Mouse (Mus musculus) effector memory CD4-positive, alpha-beta T cell, adult 7 months (primary cell): ENCODE results near the gene Cdk5r2. TPM values are rescaled to one million over a fixed set of nuclear protein-coding genes. Genes with fewer than 3 reads are reported as not detected.

Experiments used
- polyA plus RNA-seq: library from polyadenylated mRNA; unstranded; fragments of 100-300 nt; shearing (Covaris generic); gene quantifications from one replicate; pipeline ENCODE4 v1.2.1, GENCODE M21; 2017

Cdk5r2 gene
- not detected for polyA plus RNA-seq

GRCm38 (mm10) chr1:74854306-74855056 is at the start of gene Cdk5r2:
Gene Cdk5r2, plus strand, starts transcription at chr1:74854934.

GRCm38 (mm10) chr1:74885369-74886042 is 30.8 kb downstream of the Cdk5r2 start, which contains the start of gene Fev:
Gene Fev, minus strand, starts transcription at chr1:74885419.

GRCm38 (mm10) chr1:74893134-74893855 is 38.6 kb downstream of the Cdk5r2 start, which contains the start of gene Cryba2:
Gene Cryba2, minus strand, starts transcription at chr1:74893143.

Other genes starting within 250 kb of the Cdk5r2 start
- gene Ttll4, start 193.2 kb upstream of the Cdk5r2 start, polyA plus RNA-seq, result 45.6 TPM
- not detected for gene Cyp27a1, start 141.4 kb upstream of the Cdk5r2 start, polyA plus RNA-seq
- not detected for gene Prkag3, start 105.7 kb upstream of the Cdk5r2 start, polyA plus RNA-seq
- not detected for gene Wnt6, start 83.0 kb upstream of the Cdk5r2 start, polyA plus RNA-seq
- gene Wnt10a, start 63.4 kb upstream of the Cdk5r2 start, polyA plus RNA-seq, result 0.40 TPM
- gene Fev, start 30.5 kb downstream of the Cdk5r2 start, polyA plus RNA-seq, result not detected
- gene Cryba2, start 38.2 kb downstream of the Cdk5r2 start, polyA plus RNA-seq, result not detected
- not detected for gene Cfap65, start 80.7 kb downstream of the Cdk5r2 start, polyA plus RNA-seq
- gene Ihh, start 96.7 kb downstream of the Cdk5r2 start, polyA plus RNA-seq, result 0.15 TPM